Mouse (Mus musculus) brain, adult 2 months (tissue): ENCODE results near the gene Ccdc78.
A peak's percentile ranks its signal among the peaks of the same experiment; 100 is the strongest.
"Not testable (repeated sequence)": the region's sequence is repeated elsewhere in the genome, so short reads cannot be mapped to it uniquely, and the experiment has no call there.

Experiments used
- DNase-seq: peaks from one replicate; pipeline ENCODE4 v3.0.0; 2011; ENCODE audit warnings: low read depth, low spot score

The Ccdc78 gene

GRCm38 (mm10) chr17:25786280-25786679, at the start of gene Ccdc78:
Ccdc78 (plus strand) TSS chr17:25786580.
- DNase-seq, result no peak

- DNase-seq, result no peak
These were observed 47.5 kb upstream of the Ccdc78 start for GRCm38 (mm10) chr17:25738861-25739260.

- DNase-seq, result not testable (repeated sequence)
These were observed 44.9 kb upstream of the Ccdc78 start for GRCm38 (mm10) chr17:25741471-25741870.

GRCm38 (mm10) chr17:25743831-25744230, 42.5 kb upstream of the Ccdc78 start:
- no peak for DNase-seq

GRCm38 (mm10) chr17:25744311-25744710, 42.1 kb upstream of the Ccdc78 start:
- no peak for DNase-seq

GRCm38 (mm10) chr17:25748238-25748637, 38.1 kb upstream of the Ccdc78 start:
- no peak for DNase-seq

- DNase-seq, result no peak
These were observed 37.1 kb upstream of the Ccdc78 start for GRCm38 (mm10) chr17:25749314-25749713.

- DNase-seq, result no peak
These were observed 34.9 kb upstream of the Ccdc78 start for GRCm38 (mm10) chr17:25751446-25751845.

- no peak for DNase-seq
These were observed 32.1 kb upstream of the Ccdc78 start, which contains the start of gene Msln for GRCm38 (mm10) chr17:25754241-25754640. Msln (minus strand) TSS chr17:25754378.

GRCm38 (mm10) chr17:25755086-25755485, 31.3 kb upstream of the Ccdc78 start:
- DNase-seq, result no peak

GRCm38 (mm10) chr17:25755627-25756377, 30.6 kb upstream of the Ccdc78 start:
- DNase-seq, result no peak

GRCm38 (mm10) chr17:25756378-25757242, 29.8 kb upstream of the Ccdc78 start:
- no peak for DNase-seq

- no peak for DNase-seq
These were observed 28.7 kb upstream of the Ccdc78 start for GRCm38 (mm10) chr17:25757691-25758090.

- peak; percentile 71 for DNase-seq
These were observed 26.2 kb upstream of the Ccdc78 start for GRCm38 (mm10) chr17:25760148-25760547.

- peak; percentile 86 for DNase-seq
These were observed 24.8 kb upstream of the Ccdc78 start for GRCm38 (mm10) chr17:25761561-25761970.

GRCm38 (mm10) chr17:25762591-25762990, 23.8 kb upstream of the Ccdc78 start:
- DNase-seq, result no peak

- no peak for DNase-seq
These were observed 20.5 kb upstream of the Ccdc78 start for GRCm38 (mm10) chr17:25765886-25766285.

GRCm38 (mm10) chr17:25769331-25769730, 17.0 kb upstream of the Ccdc78 start:
- no peak for DNase-seq

- DNase-seq, result peak; percentile 99
These were observed 12.7 kb upstream of the Ccdc78 start, which contains the start of gene Narfl for GRCm38 (mm10) chr17:25773549-25774120. Narfl (plus strand) TSS chr17:25773776.

- DNase-seq, result no peak
These were observed 10.9 kb upstream of the Ccdc78 start for GRCm38 (mm10) chr17:25775318-25776062.

- DNase-seq, result no peak
These were observed 8.4 kb upstream of the Ccdc78 start for GRCm38 (mm10) chr17:25777948-25778347.
